Mouse (Mus musculus) embryonic facial prominence, embryonic 11.5 days (tissue): ENCODE measurements around the gene Ppa2. TPM values are rescaled to one million over a fixed set of nuclear protein-coding genes. Genes with fewer than 3 reads are reported as not detected.

Experiments used
- ATAC-seq: fragments of 200-750 bp; cut with Nextera tagmentation; replicated peaks from 2 replicates; pipeline ENCODE4 v1.8.0; 2017; ENCODE audit warnings: low read depth; ENCODE audit not compliant: insufficient number of reproducible peaks, low FRiP score, low TSS enrichment
- DNase-seq: peaks from one replicate; pipeline ENCODE4 v3.0.0-alpha.2; 2015; ENCODE audit warnings: low spot score
- H3K27ac ChIP-seq: fragments of 300-500 bp; sonication (generic); replicated peaks from 2 replicates; pipeline ENCODE4 v1.5.1; 2014; ENCODE audit warnings: mild to moderate bottlenecking, low read depth, low read length, control low read depth
- H3K27me3 ChIP-seq: fragments of 300-500 bp; sonication (generic); 2 replicates; pipeline ENCODE4 v1.6.1; 2014; ENCODE audit warnings: mild to moderate bottlenecking, low read length, moderate library complexity, mixed read lengths; ENCODE audit not compliant: control insufficient read depth, insufficient read depth
- H3K36me3 ChIP-seq: fragments of 300-500 bp; sonication (generic); replicated peaks from 2 replicates; pipeline ENCODE4 v1.6.1; 2014; ENCODE audit warnings: low read depth, mild to moderate bottlenecking, low read length, moderate library complexity, mixed read lengths; ENCODE audit not compliant: control insufficient read depth, insufficient read depth
- H3K4me1 ChIP-seq: fragments of 300-500 bp; sonication (generic); 2 replicates; pipeline ENCODE4 v1.6.1; 2014; ENCODE audit warnings: low read length, mixed read lengths; ENCODE audit not compliant: control insufficient read depth, insufficient read depth
- H3K4me2 ChIP-seq: fragments of 300-500 bp; sonication (generic); 2 replicates; pipeline ENCODE4 v1.6.1; 2014; ENCODE audit warnings: low read depth, mild to moderate bottlenecking, control low read depth, low read length, moderate library complexity
- H3K4me3 ChIP-seq: fragments of 300-500 bp; sonication (generic); 2 replicates; pipeline ENCODE4 v1.5.1; 2014; ENCODE audit warnings: low read depth, low read length, control low read depth
- H3K9ac ChIP-seq: fragments of 300-500 bp; sonication (generic); replicated peaks from 2 replicates; pipeline ENCODE4 v1.6.1; 2014; ENCODE audit warnings: mild to moderate bottlenecking, control low read depth, low read length
- H3K9me3 ChIP-seq: fragments of 300-500 bp; sonication (generic); replicated peaks from 2 replicates; pipeline ENCODE4 v1.6.1; 2016; ENCODE audit warnings: mild to moderate bottlenecking, low read length, inconsistent platforms, mixed read lengths; ENCODE audit not compliant: control insufficient read depth
- WGBS: fragments of 180-500 bp; shearing (Covaris S2); extraction: QIAGEN DNeasy Blood & Tissue Kit; methylation state at CpG from one replicate; pipeline ENCODE4 v1.1.7; 2014; 5-methylcytosine and 5-hydroxymethylcytosine counted together
- polyA plus RNA-seq: library from polyadenylated mRNA; unstranded; fragments of >200 nt; fragmentation: Nextera tagmentation; extraction: Ambion mirVana; gene quantifications from 2 replicates; pipeline ENCODE4 v1.2.1, GENCODE M21; 2014

Ppa2 gene
- polyA plus RNA-seq, 1 experiment from 2014 or later: 93.0 TPM

DNA sequence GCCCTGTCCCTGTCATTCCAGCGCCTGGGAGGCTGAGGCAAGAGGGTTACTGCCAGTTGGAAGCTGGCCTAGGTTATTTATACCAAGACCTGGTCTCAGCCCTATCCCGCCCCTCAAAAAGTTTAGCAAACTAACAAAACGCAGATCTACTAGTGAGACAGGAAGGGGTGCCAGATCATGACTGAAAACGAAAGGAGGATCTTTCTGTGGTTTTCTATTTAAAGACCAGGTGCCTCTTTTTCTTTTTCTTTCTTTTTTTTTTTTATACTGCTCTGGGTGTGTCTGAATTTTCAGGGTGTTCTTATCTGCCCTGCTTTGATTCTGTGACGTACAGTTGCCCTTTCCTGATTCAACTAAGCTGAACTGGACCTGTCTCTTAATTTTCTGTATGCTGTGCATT, 22.4 kb downstream of the Ppa2 start:
- Histone ChIP-seq H3K27me3 (no peaks in the 10 kb centered on the region), H3K9ac (no peak overlapping the region), H3K4me2 (no peak overlapping the region), H3K27ac (no peak overlapping the region), H3K4me3 (no peak overlapping the region), H3K4me1 (no peaks in the 10 kb centered on the region), H3K9me3 (no peaks in the 10 kb centered on the region), H3K36me3 (no peaks in the 10 kb centered on the region; the same call in 1 of the 2 replicates)
- DNase-seq: no peak
- ATAC-seq: no peak
- WGBS: 89% methylated on average over 5 of the region's 5 CpGs

DNA sequence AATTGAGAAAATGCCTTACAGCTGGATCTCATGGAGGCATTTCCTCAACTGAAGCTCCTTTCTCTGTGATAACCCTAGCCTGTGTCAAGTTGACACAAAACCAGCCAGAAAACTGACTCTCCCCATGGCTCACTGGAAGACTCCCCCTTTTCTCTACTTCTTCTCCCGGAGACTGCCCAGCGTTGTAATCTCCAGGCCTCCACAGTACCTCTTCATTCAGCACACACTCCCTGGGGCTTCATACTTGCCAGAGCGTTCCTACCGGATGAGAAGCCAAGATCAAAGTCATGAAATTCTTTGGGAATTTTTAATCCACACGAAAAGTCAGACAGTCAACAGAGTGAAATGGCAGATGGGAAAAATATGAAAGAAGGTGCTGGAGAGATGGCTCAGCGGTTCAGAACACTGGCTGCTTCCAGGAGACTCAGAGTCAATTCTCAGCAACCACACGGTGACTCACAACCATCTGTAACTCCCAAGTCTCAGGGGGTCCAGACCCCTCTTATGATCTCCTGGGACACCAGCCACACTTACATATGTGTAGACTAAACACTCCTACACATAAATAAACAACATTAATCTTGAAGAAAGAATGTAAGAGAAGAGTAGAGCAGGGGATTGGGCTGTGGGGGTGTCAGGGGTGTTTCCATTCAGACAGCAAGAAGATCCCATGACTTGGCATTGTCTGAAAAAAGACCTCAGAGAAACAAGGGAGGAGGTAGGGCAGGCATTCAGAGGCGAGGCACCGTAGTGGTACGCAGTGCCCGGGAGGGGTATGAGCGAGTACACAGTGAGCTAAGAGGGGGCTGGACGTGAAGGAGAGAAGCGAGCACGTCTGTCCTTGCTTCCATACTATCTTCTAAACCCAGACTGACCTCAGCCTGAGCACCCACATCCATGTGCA, 23.6 kb downstream of the Ppa2 start:
- H3K4me3 ChIP-seq: no peak overlapping the region
- H3K9me3 ChIP-seq: no peaks in the 10 kb centered on the region
- no peaks in the 10 kb centered on the region for H3K27me3 ChIP-seq
- H3K36me3 ChIP-seq: no peaks in the 10 kb centered on the region; the same call in 1 of the 2 replicates
- no peak overlapping the region for H3K9ac ChIP-seq
- H3K4me2 ChIP-seq: no peak overlapping the region
- no peak overlapping the region for H3K27ac ChIP-seq
- 74% methylated on average over 15 of the region's 15 CpGs for WGBS
- no peak for ATAC-seq
- H3K4me1 ChIP-seq: no peaks in the 10 kb centered on the region
- no peak for DNase-seq

GRCm38 (mm10) chr3:133334691-133335090, 24.8 kb downstream of the Ppa2 start:
- DNase-seq (no peak), ATAC-seq (no peak)
- H3K27me3 ChIP-seq: no peaks in the 10 kb centered on the region
- H3K36me3 ChIP-seq: no peaks in the 10 kb centered on the region
- H3K9me3 ChIP-seq: no peaks in the 10 kb centered on the region
- no peaks in the 10 kb centered on the region for H3K4me1 ChIP-seq
- 88% methylated on average over 5 of the region's 5 CpGs for WGBS
- H3K4me2 ChIP-seq: no peak overlapping the region
- no peak overlapping the region for H3K27ac ChIP-seq
- no peak overlapping the region for H3K9ac ChIP-seq
- no peak overlapping the region for H3K4me3 ChIP-seq

DNA sequence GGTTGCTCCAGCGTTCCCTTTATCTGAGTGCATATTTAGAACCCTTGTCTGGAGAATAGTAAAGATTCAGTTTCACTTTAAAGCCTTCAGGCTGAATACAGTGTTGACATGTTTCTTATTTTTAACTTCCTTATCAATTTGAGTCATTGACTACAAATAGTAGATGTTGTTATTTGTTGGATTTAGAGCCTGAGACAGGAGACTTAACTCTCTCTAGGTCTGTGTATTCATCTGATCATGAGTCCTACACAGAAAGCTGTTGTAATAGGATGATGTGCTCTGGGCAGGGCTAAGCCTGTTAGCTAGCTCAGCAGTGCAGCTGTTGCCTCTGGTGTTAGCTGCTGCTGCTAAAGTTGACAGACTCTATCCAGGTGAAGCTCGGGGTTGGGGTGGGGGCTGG, 25.3 kb downstream of the Ppa2 start:
- Histone ChIP-seq H3K4me3 (no peak overlapping the region), H3K9ac (no peak overlapping the region), H3K27ac (no peak overlapping the region), H3K9me3 (no peaks in the 10 kb centered on the region), H3K36me3 (no peaks in the 10 kb centered on the region), H3K27me3 (no peaks in the 10 kb centered on the region), H3K4me2 (no peak overlapping the region), H3K4me1 (no peaks in the 10 kb centered on the region)
- WGBS: 82% methylated on average over 2 of the region's 2 CpGs
- ATAC-seq (no peak), DNase-seq (no peak)

DNA sequence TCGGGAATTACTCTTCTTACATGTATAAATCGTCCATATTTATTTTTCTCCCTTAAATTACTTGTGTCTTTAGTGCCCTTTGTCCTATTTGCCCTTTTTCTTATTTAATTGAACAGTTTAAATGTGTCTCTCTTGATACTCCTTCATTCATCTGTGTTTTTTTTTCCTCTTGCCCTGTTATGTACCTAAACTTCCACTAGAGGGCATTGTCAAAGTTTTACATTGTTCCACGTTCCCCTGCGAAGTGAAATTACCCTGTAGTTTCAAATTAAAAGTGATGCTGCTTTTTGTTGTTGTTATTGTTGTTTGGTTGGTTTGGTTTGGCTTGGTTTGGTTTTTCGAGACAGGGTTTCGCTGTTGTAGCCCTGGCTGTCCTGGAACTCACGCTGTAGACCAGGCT, 26.5 kb downstream of the Ppa2 start:
- peak; percentile 26 for DNase-seq
- ATAC-seq: no peak
- H3K9me3 ChIP-seq: no peaks in the 10 kb centered on the region

GRCm38 (mm10) chr3:133338851-133339356, 29.0 kb downstream of the Ppa2 start:
- Histone ChIP-seq H3K36me3 (no peaks in the 10 kb centered on the region), H3K9ac (no peak overlapping the region), H3K4me3 (no peak overlapping the region), H3K4me2 (no peak overlapping the region), H3K4me1 (no peaks in the 10 kb centered on the region), H3K27ac (no peak overlapping the region), H3K9me3 (no peaks in the 10 kb centered on the region), H3K27me3 (no peaks in the 10 kb centered on the region)
- 53% methylated on average over 9 of the region's 9 CpGs for WGBS
- ATAC-seq (no peak), DNase-seq (no peak)

More for the DNA sequence above, 26.5 kb downstream of the Ppa2 start:
- no peak overlapping the region for H3K4me3 ChIP-seq
- H3K4me2 ChIP-seq: no peak overlapping the region
- no peaks in the 10 kb centered on the region for H3K4me1 ChIP-seq
- WGBS: 74% methylated on average over 7 of the region's 7 CpGs
- no peaks in the 10 kb centered on the region for H3K27me3 ChIP-seq
- no peaks in the 10 kb centered on the region for H3K36me3 ChIP-seq
- no peak overlapping the region for H3K9ac ChIP-seq
- no peak overlapping the region for H3K27ac ChIP-seq

GRCm38 (mm10) chr3:133339411-133339823, 29.5 kb downstream of the Ppa2 start:
- no peaks in the 10 kb centered on the region for H3K9me3 ChIP-seq
- H3K4me3 ChIP-seq: no peak overlapping the region
- H3K4me1 ChIP-seq: no peaks in the 10 kb centered on the region
- peak; percentile 72 for DNase-seq
- 64% methylated on average over 11 of the region's 11 CpGs for WGBS
- no peaks in the 10 kb centered on the region for H3K27me3 ChIP-seq
- H3K27ac ChIP-seq: no peak overlapping the region
- H3K9ac ChIP-seq: no peak overlapping the region
- ATAC-seq: peak; percentile 75; the same call in 1 of the 2 replicates
- H3K4me2 ChIP-seq: no peak overlapping the region
- no peaks in the 10 kb centered on the region for H3K36me3 ChIP-seq

DNA sequence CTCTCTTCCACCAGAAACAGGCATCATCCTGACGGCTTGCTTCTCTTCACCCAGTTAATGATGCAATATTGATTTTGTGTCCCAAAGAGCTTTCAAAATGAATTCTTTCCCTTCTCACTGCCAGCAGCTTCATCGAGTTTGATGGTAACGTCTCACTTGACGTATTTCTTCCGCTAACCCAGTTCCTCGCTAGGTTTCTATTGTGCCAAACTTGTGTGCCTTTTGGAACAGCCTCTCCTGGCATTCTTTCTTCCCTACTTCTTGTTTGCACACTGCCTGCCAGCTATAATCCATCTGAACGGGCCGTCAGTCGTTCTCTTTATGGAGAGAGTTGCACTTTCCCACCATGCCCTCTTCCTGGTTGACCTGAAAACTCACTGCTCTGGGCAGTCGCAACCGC, 31.2 kb downstream of the Ppa2 start:
- Histone ChIP-seq H3K4me3 (no peak overlapping the region), H3K27ac (no peak overlapping the region), H3K9ac (no peak overlapping the region), H3K4me1 (no peaks in the 10 kb centered on the region), H3K4me2 (no peak overlapping the region), H3K9me3 (no peaks in the 10 kb centered on the region), H3K27me3 (no peaks in the 10 kb centered on the region), H3K36me3 (no peaks in the 10 kb centered on the region)
- ATAC-seq (no peak), DNase-seq (no peak)
- WGBS: 89% methylated on average over 11 of the region's 11 CpGs
